Mouse (Mus musculus) midbrain, embryonic 12.5 days (tissue): ENCODE measurements around the gene Ttc25. TPM values are rescaled to one million over a fixed set of nuclear protein-coding genes. Genes with fewer than 3 reads are reported as not detected.

Source experiments
- ATAC-seq: fragments of 200-750 bp; cut with Nextera tagmentation; 2 replicates; pipeline ENCODE4 v1.8.0; 2017; ENCODE audit warnings: low read depth, moderate TSS enrichment, moderate library complexity; ENCODE audit not compliant: low FRiP score
- H3K27ac ChIP-seq: fragments of 300-500 bp; sonication (generic); replicated peaks from 2 replicates; pipeline ENCODE4 v1.5.1; 2016; ENCODE audit warnings: mild to moderate bottlenecking
- H3K27me3 ChIP-seq: fragments of 300-500 bp; sonication (generic); 2 replicates; pipeline ENCODE4 v1.6.1; 2016; ENCODE audit warnings: mild to moderate bottlenecking
- H3K36me3 ChIP-seq: fragments of 300-500 bp; sonication (generic); 2 replicates; pipeline ENCODE4 v1.6.1; 2016
- H3K4me1 ChIP-seq: fragments of 300-500 bp; sonication (generic); 2 replicates; pipeline ENCODE4 v1.6.1; 2016
- H3K4me2 ChIP-seq: fragments of 300-500 bp; sonication (generic); replicated peaks from 2 replicates; pipeline ENCODE4 v1.6.1; 2016; ENCODE audit warnings: mild to moderate bottlenecking, moderate library complexity
- H3K4me3 ChIP-seq: fragments of 300-500 bp; sonication (generic); 2 replicates; pipeline ENCODE4 v1.5.1; 2016; ENCODE audit warnings: mild to moderate bottlenecking
- H3K9ac ChIP-seq: fragments of 300-500 bp; sonication (generic); replicated peaks from 2 replicates; pipeline ENCODE4 v1.6.1; 2016; ENCODE audit warnings: mild to moderate bottlenecking, moderate library complexity
- H3K9me3 ChIP-seq: fragments of 300-500 bp; sonication (generic); 2 replicates; pipeline ENCODE4 v1.6.1; 2016; ENCODE audit warnings: mild to moderate bottlenecking
- WGBS: fragments of 180-500 bp; shearing (Covaris S2); methylation state at CpG from one replicate; pipeline ENCODE4 v1.1.7; 2016; 5-methylcytosine and 5-hydroxymethylcytosine counted together
- polyA plus RNA-seq: library from polyadenylated mRNA; unstranded; fragments of >200 nt; fragmentation: Nextera tagmentation; extraction: Ambion mirVana; gene quantifications from 2 replicates; pipeline ENCODE4 v1.2.1, GENCODE M21; 2016

Gene Ttc25
- polyA plus RNA-seq, 1 experiment from 2014 or later = 2.4 TPM

DNA sequence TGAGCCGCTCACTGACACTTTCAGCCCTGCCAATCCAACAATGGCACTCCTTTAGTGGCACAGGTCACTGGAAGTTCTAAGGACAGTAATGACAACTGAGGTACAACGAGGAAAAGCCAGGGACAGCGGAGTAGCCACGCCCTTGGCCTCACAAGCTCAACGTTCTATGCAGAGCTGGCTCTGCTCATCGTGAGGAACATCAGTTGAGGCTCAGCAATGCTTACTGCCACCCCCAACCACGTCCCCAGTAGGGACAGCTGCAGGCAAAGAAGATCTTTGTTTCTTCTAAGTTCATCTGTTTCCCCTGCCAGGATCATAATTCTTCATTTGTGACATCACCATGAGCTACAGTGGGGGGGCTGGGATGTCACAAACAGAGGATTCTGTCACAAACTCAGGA lies 49.2 kb downstream of the Ttc25 start:
- Histone ChIP-seq H3K9me3 (no peaks in the 10 kb centered on the region), H3K4me2 (no peak overlapping the region), H3K36me3 (peaks cover 97% of the 10 kb centered on the region), H3K4me1 (no peaks in the 10 kb centered on the region), H3K9ac (no peak overlapping the region), H3K27ac (no peak overlapping the region), H3K4me3 (no peak overlapping the region), H3K27me3 (no peaks in the 10 kb centered on the region)
- no peak for ATAC-seq
- WGBS = 96% methylated on average over 7 of the region's 7 CpGs

DNA sequence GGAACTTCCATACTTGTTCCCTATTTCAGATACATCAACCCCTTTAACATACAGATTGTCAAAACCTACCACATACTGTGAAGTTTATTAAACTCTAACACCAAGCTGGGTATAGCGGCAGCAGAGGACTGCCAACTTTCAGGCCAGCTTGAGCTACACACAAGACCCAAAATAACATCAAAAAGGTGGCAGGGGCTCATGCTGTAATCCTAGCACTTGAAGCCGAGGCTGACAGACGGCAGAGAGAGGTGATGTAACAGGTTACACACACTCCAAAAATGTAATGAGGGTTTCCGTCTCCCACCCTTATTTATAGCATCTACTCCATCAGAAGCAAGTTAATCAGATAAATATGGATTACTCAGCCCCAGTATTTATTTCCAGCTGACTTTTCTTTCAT lies 50.1 kb downstream of the Ttc25 start:
- Histone ChIP-seq H3K27ac (no peak overlapping the region), H3K4me2 (no peak overlapping the region), H3K27me3 (no peaks in the 10 kb centered on the region), H3K9me3 (no peaks in the 10 kb centered on the region), H3K4me1 (no peaks in the 10 kb centered on the region), H3K4me3 (no peak overlapping the region), H3K36me3 (peaks cover 99% of the 10 kb centered on the region), H3K9ac (no peak overlapping the region)
- WGBS = 80% methylated on average over 4 of the region's 4 CpGs
- ATAC-seq = no peak

DNA sequence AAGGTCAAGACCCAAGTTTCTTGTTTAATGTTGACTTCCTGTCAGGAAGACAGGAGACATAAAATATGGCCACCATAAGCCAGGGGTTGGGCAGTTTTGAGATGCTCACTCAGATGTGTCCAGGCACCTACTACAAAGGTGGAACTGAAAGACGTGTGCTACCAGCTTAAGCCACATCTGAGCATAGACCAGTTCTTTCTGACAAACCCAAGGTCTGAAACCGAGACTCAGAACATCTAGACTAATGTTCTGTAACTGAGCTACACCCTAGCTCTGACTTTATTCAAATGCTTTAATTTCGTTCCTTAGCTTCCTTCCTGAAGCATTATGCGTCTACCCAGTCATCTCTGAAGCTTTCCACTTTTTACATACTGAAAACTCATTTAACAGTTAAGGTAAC lies 52.7 kb downstream of the Ttc25 start:
- Histone ChIP-seq H3K27me3 (no peaks in the 10 kb centered on the region), H3K4me2 (no peak overlapping the region), H3K9me3 (no peaks in the 10 kb centered on the region), H3K9ac (no peak overlapping the region), H3K4me3 (no peak overlapping the region), H3K27ac (no peak overlapping the region), H3K36me3 (peaks cover 86% of the 10 kb centered on the region), H3K4me1 (no peaks in the 10 kb centered on the region)
- 94% methylated on average over 4 of the region's 4 CpGs for WGBS
- ATAC-seq = no peak

DNA sequence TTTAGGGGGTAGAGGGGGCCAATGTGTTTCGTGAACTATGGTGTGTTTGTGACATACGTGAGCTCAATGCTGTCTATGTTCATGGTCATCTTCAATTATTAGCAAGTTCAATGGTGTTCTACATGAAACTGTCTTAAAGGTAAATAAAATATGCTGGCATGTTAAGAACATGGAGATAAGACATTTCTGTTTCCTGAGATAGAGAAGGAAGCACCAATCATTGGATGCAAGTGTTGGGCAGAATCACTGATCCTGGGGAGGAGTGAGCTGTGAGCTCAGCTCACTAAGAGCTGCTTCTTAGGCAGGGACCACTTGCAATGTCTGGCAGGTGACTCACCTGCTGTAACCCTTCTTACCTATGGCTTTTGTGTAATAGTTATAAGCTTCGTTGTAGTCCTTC lies 56.0 kb downstream of the Ttc25 start:
- Histone ChIP-seq H3K4me3 (no peak overlapping the region), H3K4me1 (0 out of 2 replicates have a peak, but pooled peaks cover 2% of the 10 kb centered on the region), H3K9ac (no peak overlapping the region), H3K27ac (no peak overlapping the region), H3K27me3 (no peaks in the 10 kb centered on the region), H3K36me3 (peaks cover 58% of the 10 kb centered on the region), H3K9me3 (no peaks in the 10 kb centered on the region), H3K4me2 (no peak overlapping the region)
- ATAC-seq = no peak
- 94% methylated on average over 3 of the region's 3 CpGs for WGBS

DNA sequence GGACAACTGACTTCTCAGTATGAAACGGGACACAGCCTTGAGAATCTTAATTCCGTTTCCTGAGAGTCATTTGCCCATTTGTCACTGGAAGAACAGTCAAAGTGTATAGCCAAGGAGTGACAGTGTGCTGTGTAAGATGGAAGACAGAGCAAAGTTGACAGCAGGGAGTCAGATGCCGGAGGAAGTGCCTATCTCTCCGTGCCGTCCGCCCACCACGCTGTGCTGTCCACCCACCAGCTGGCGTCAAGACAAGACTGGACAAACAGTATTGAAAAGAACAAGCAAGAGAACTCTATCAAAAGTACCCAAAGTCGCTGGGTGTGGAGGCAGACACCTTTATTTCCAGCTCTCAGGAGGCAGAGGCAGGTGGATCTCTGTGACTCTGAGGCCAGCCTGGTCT lies 57.7 kb downstream of the Ttc25 start:
- Histone ChIP-seq H3K27ac (no peak overlapping the region), H3K27me3 (no peaks in the 10 kb centered on the region), H3K4me2 (no peak overlapping the region), H3K36me3 (peaks cover 43% of the 10 kb centered on the region), H3K9me3 (no peaks in the 10 kb centered on the region), H3K9ac (no peak overlapping the region), H3K4me3 (no peak overlapping the region), H3K4me1 (0 out of 2 replicates have a peak, but pooled peaks cover 2% of the 10 kb centered on the region)
- ATAC-seq = no peak
- WGBS = 90% methylated on average over 9 of the region's 9 CpGs

DNA sequence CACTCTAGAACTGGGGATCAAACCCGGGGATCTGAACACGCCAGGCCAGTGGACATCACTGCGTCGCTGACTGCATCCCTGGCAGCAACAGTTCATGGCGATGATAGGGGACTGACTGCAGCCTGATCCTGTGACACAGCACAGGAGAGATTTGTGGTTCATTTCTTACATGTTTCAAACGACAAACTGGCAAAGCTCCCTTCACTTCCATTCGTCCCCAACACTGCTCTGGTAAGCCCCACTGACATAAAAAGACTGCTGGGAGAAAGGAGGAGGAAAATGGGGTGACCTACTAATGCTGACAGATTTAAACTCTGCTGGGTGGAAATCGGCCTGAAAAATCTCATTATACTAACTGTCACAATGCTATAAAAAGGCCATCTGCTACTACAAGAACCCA lies 58.4 kb downstream of the Ttc25 start:
- 87% methylated on average over 8 of the region's 8 CpGs for WGBS
- Histone ChIP-seq H3K36me3 (peaks cover 39% of the 10 kb centered on the region), H3K4me3 (no peak overlapping the region), H3K27ac (no peak overlapping the region), H3K9ac (no peak overlapping the region), H3K9me3 (no peaks in the 10 kb centered on the region), H3K4me1 (0 out of 2 replicates have a peak, but pooled peaks cover 2% of the 10 kb centered on the region), H3K27me3 (no peaks in the 10 kb centered on the region), H3K4me2 (no peak overlapping the region)
- no peak for ATAC-seq

DNA sequence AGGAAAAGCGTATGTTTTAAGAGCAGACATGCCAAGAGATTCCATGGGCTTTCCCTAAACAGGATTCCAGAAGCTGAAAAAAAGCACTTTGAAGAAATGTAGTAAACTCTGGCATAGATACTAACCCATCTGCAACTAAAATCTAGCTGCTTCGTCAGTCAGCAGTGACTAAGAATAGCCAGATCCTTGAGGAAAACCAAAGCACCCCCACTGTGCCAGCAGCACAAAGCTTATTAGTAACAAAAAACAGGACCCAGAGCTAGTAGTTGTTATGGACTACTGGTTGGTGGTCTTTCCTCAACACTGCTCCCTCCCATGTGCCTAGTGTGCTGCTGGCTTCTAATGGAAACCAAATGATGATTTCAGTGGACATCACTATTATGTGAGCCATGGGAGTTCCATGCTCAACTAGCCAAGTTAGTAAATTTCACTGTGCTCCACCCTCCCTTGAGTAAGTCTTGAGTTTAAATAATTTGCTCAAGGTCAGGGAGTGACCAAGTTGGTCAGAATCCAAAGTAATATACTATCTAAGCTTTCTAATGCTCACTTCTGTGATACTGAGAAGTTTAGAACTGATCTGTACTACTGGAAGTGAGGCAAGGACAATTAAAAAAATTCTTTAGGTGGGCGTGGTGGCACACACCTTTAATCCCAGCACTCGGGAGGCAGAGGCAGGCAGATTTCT lies 59.1 kb downstream of the Ttc25 start:
- WGBS = 76% methylated on average over 4 of the region's 4 CpGs
- Histone ChIP-seq H3K27me3 (no peaks in the 10 kb centered on the region), H3K27ac (no peak overlapping the region), H3K4me1 (0 out of 2 replicates have a peak, but pooled peaks cover 2% of the 10 kb centered on the region), H3K9ac (no peak overlapping the region), H3K9me3 (no peaks in the 10 kb centered on the region), H3K4me3 (no peak overlapping the region), H3K4me2 (no peak overlapping the region), H3K36me3 (peaks cover 33% of the 10 kb centered on the region)
- no peak for ATAC-seq

DNA sequence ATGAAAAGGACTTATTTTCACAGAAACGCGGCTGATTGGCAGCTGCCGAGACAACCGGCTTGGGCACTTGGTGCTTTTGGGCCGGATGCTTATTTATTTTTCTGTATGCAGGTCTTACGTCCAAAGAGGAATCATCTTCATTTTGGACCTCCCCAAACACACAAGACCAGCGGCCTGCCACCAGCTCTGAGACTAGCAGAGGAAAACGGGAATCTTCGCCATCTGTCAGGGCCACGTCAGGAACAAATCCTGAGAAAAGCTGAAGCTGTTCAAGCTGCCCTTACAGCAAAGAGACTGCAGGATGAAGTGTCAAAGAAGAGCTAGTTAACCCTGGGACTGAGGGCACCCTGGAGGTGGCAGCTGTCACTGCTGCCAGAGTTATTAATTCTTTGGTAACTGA lies 60.0 kb downstream of the Ttc25 start:
- H3K27ac ChIP-seq = peak overlapping the region; percentile 49; the same call in 1 of the 2 replicates
- WGBS = 87% methylated on average over 10 of the region's 10 CpGs
- H3K36me3 ChIP-seq = peaks cover 28% of the 10 kb centered on the region

DNA sequence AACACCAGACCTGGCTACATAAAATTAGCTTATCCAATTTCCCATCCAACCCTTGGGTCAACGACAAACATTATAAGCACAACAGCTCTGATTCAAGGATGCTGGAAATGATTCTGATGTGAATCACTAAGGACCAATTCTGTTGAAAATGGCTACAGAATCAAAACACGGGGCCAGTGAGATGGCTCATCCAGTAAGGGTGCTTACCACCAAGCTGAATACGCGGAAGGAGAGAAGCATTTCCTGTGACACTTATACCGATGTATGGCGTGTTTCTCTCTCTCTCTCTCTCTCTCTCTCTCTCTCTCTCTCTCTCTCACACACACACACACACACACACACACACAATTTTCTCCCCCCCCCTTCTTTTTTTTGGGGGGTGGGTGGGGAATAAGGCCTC lies 61.7 kb downstream of the Ttc25 start:
- no peak for ATAC-seq
- Histone ChIP-seq H3K4me1 (0 out of 2 replicates have a peak, but pooled peaks cover 2% of the 10 kb centered on the region), H3K9me3 (no peaks in the 10 kb centered on the region), H3K36me3 (peaks cover 15% of the 10 kb centered on the region), H3K27ac (no peak overlapping the region), H3K9ac (no peak overlapping the region), H3K4me3 (no peak overlapping the region), H3K27me3 (no peaks in the 10 kb centered on the region), H3K4me2 (no peak overlapping the region)
- WGBS = 93% methylated on average over 6 of the region's 6 CpGs

More for the DNA sequence above, 60.0 kb downstream of the Ttc25 start:
- Histone ChIP-seq H3K4me1 (0 out of 2 replicates have a peak, but pooled peaks cover 2% of the 10 kb centered on the region), H3K9me3 (no peaks in the 10 kb centered on the region), H3K4me3 (no peak overlapping the region), H3K27me3 (no peaks in the 10 kb centered on the region), H3K4me2 (no peak overlapping the region), H3K9ac (no peak overlapping the region)
- ATAC-seq = no peak

DNA sequence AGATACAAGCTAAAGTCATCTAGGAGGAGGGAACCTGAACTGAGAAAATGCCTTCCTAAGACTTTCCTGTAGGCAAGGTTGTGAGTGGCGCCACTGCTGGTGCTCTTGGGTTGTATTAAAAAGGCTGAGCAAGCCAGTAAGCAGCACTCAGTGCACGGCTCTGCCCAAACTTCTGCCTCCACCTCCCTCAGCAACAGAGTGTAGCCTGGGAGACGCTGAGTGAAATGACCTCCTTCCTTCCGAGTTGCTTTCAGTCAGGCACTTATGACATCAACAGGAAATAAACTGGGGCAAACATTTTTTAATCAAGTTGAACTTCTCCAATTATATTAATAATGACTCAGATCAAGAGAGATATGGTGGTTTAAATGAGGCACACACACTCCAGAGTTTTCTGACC lies 63.4 kb downstream of the Ttc25 start:
- Histone ChIP-seq H3K4me3 (no peak overlapping the region), H3K27ac (no peak overlapping the region), H3K9ac (no peak overlapping the region), H3K36me3 (peaks cover 10% of the 10 kb centered on the region), H3K4me1 (0 out of 2 replicates have a peak, but pooled peaks cover 2% of the 10 kb centered on the region), H3K9me3 (no peaks in the 10 kb centered on the region), H3K4me2 (no peak overlapping the region), H3K27me3 (no peaks in the 10 kb centered on the region)
- 80% methylated on average over 4 of the region's 4 CpGs for WGBS
- no peak for ATAC-seq

DNA sequence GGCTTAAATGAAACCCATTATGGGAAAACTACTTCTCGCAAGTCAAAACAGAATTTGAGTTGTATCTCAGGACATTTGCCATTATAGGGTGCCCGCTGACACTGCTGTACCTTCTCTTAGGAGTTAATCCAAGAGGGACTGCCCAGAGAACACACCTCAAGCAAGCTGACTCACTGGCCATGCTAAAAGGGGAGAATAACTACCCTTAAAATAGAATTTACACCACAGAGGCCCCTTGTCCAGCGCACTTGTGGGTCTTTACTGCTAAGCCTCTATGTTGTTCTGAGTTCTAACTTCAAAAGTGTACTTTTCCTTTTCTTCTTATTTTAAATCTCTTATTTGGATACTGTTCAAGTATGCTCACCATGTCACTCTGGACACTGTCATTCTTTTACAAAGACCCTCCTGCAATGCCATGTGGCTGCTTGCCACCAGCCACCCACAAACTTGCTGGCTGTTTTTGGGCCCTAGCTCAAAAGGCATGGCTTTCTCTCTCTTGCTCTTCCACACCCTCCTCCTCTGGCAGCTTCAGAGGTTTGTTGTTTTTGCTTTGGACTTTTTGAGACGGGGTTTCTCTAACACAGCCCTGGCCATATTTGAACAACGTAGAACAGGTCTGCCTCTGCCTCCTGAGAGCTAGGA lies 64.1 kb downstream of the Ttc25 start:
- Histone ChIP-seq H3K36me3 (peaks cover 10% of the 10 kb centered on the region), H3K27me3 (no peaks in the 10 kb centered on the region), H3K4me2 (no peak overlapping the region), H3K4me3 (no peak overlapping the region), H3K27ac (no peak overlapping the region), H3K9me3 (no peaks in the 10 kb centered on the region), H3K4me1 (0 out of 2 replicates have a peak, but pooled peaks cover 2% of the 10 kb centered on the region), H3K9ac (no peak overlapping the region)
- no peak for ATAC-seq
- 88% methylated on average over 5 of the region's 5 CpGs for WGBS

DNA sequence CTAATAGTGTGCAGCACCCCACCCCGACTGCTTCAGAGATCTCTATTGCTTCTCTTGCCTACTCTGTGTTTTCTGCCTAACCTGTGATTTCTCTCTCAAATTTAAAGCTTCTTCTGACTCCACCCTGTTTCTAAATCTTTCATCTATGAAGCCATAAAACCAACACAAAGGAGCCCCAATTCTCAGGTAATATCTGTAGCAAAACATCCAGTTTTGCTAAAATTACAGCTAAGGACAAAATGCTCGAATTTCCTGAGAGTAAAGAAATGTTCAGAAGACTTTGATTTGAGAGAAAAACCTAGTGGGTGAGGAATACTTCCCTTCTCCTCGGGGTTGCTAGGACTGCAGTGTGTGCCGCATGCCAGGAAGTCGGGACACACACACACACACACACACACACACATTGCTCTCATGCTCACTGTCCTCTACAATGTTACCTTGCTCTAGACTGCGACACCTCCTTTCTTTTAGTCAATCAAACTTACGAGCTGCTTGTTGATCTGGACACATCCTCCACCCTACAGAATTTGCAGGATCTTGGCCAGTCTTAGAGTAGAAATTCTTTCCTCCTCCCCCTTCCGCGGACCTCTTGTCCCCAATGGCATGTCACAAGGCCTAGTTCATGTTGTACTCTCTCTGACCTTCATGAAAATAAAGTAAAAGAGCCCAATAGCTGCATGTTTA lies 64.7 kb downstream of the Ttc25 start:
- H3K9me3 ChIP-seq = no peaks in the 10 kb centered on the region
- no peak for ATAC-seq
- H3K27me3 ChIP-seq = no peaks in the 10 kb centered on the region
- H3K4me2 ChIP-seq = no peak overlapping the region
- WGBS = 90% methylated on average over 9 of the region's 9 CpGs
- no peak overlapping the region for H3K4me3 ChIP-seq
- no peak overlapping the region for H3K9ac ChIP-seq
- peaks cover 10% of the 10 kb centered on the region for H3K36me3 ChIP-seq
- H3K27ac ChIP-seq = no peak overlapping the region
- 0 out of 2 replicates have a peak, but pooled peaks cover 2% of the 10 kb centered on the region for H3K4me1 ChIP-seq
